Mouse (Mus musculus): ENCODE results near the gene Cdiptos. TPM values are rescaled to one million over a fixed set of nuclear protein-coding genes. Genes with fewer than 3 reads are reported as not detected.
A peak's percentile ranks its signal among the peaks of the same experiment; 100 is the strongest.

Cdiptos gene
- total and polyA plus RNA-seq, 3 experiments = 0.47 to 0.97 TPM; not detected in 1

DNA sequence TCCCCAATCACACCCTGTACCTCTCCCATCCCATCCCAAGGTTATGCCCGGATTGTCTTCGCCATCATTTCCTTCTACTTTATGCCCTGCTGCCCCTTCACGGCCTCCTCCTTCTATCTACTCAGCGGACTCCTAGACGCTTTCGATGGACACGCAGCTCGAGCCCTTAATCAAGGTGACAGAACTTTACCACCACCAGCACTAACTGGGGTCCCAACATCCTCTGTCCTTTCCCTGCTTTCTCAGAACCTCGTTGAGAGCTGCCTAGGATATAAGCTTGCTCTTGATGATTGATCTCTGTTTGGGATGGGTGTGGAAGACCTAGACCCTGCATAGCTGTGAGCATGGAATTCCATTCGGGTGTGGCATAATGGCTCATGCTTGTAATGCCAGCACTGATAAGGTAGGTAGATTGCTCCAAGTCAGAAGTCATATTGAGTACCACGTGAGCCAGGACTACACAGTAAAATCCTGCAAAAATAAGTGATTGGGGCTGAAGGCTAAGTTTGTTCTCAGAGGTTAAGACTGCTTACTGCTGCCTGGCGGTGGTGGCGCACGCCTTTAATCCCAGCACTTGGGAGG lies 1.1 kb upstream of the Cdiptos start:
- no peaks in the 10 kb centered on the region for H3K27me3 ChIP-seq (replicated peaks)
- peaks cover 28 to 58% of the 10 kb centered on the region in 2 experiments for H3K36me3 ChIP-seq (replicated peaks in 1 of 2; ENCODE audit: control insufficient read depth in 1 of 2, insufficient read depth in 1 of 2, low read length in 1 of 2)
- no peak for DNase-seq (ENCODE audit: extremely low read depth)
- peak overlapping the region; percentile 76 to 98 (median 97) for H3K4me3 ChIP-seq (replicated peaks in 1 of 3; ENCODE audit: low read depth in 2 of 3, low read length in 2 of 3, poor library complexity in 1 of 3)
- dilution Hi-C loops (cut with MboI; ENCODE audit: extremely low pct_ligation_motif_present, extremely low pct_unique_long_range_greater_than_20kb, low sequenced_read_pairs) = no loop called here
- peaks cover 10 to 38% of the 10 kb centered on the region in 2 experiments for H3K4me1 ChIP-seq (ENCODE audit: control insufficient read depth in 1 of 2, insufficient read depth in 2 of 2)
- in situ Hi-C loops (cut with MboI; ENCODE audit: low pct_ligation_motif_present, low pct_unique_long_range_greater_than_20kb, low sequenced_read_pairs) = loop anchor here (25.0 kb wide), 1 partner anchor 810 kb away; the partner anchor contains the start of genes Gm49388 and Setd1a
- H3K4me2 ChIP-seq (ENCODE audit: insufficient read depth, low read depth, poor library complexity, severe bottlenecking) = peak overlapping the region; percentile 76
- no peaks in the 10 kb centered on the region for H3K9me3 ChIP-seq (replicated peaks; ENCODE audit: low read length)
- TF ChIP-seq MXI1 (IDR thresholded peaks at IDR 0.05; ENCODE audit: low read depth, low read length) (no peak), ELF1 (IDR thresholded peaks at IDR 0.05; ENCODE audit: low read depth, low read length) (no peak), MEF2A (IDR thresholded peaks at IDR 0.05; ENCODE audit: borderline replicate concordance, low read depth, low read length) (no peak), ZKSCAN1 (IDR thresholded peaks at IDR 0.05; ENCODE audit: borderline replicate concordance, low read depth, low read length) (no peak), TBP (conservative IDR thresholded peaks at IDR 0.05; ENCODE audit: low read depth, low read length) (no peak)
- no peak overlapping the region for H3K27ac ChIP-seq (ENCODE audit: insufficient read depth, low read depth)
- peak overlapping the region; percentile 89 for H3K9ac ChIP-seq (ENCODE audit: insufficient read depth, low read depth)
- H3K79me2 ChIP-seq (replicated peaks; ENCODE audit: control insufficient read depth, extremely low read depth, insufficient read depth, poor library complexity, severe bottlenecking) = peaks cover 17% of the 10 kb centered on the region

- peak within 1 kb of the TSS; percentile 76 to 98 (median 97) for H3K4me3 ChIP-seq (replicated peaks in 1 of 3; ENCODE audit: low read depth in 2 of 3, low read length in 2 of 3, poor library complexity in 1 of 3)
- H3K4me1 ChIP-seq (ENCODE audit: control insufficient read depth in 1 of 2, insufficient read depth in 2 of 2) = peaks cover 10 to 38% of the 10 kb centered on the region in 2 experiments
- TF ChIP-seq EP300 (IDR thresholded peaks at IDR 0.05; ENCODE audit: low read length) (no peak), PAX5 (IDR thresholded peaks at IDR 0.05; ENCODE audit: low read length) (no peak), MAZ (IDR thresholded peaks at IDR 0.05; ENCODE audit: low read depth, low read length) (no peak), IRF4 (IDR thresholded peaks at IDR 0.05; ENCODE audit: low read depth, low read length) (no peak), ELF1 (IDR thresholded peaks at IDR 0.05; ENCODE audit: low read depth, low read length) (no peak), POLR2AphosphoS2 (IDR thresholded peaks at IDR 0.05; ENCODE audit: low read depth, low read length) (no peak), CTCF (conservative IDR thresholded peaks at IDR 0.05 in 1 of 2, IDR thresholded peaks at IDR 0.05 in 1 of 2; ENCODE audit: low read depth in 2 of 2, low read length in 2 of 2) (no peak), JUN (IDR thresholded peaks at IDR 0.05; ENCODE audit: insufficient read depth, low read depth, low read length) (no peak), E2F4 (IDR thresholded peaks at IDR 0.05; ENCODE audit: insufficient replicate concordance, low read depth, low read length) (no peak), TBP (conservative IDR thresholded peaks at IDR 0.05; ENCODE audit: low read depth, low read length) (no peak), NRF1 (IDR thresholded peaks at IDR 0.05; ENCODE audit: low read depth, low read length) (no peak), UBTF (IDR thresholded peaks at IDR 0.05; ENCODE audit: low read depth, low read length) (no peak), USF2 (conservative IDR thresholded peaks at IDR 0.05; ENCODE audit: low read depth, low read length) (no peak), KAT2A (IDR thresholded peaks at IDR 0.05; ENCODE audit: insufficient replicate concordance, low read length) (no peak)
- H3K9me3 ChIP-seq (replicated peaks; ENCODE audit: low read length) = no peaks in the 10 kb centered on the region
- DNase-seq (ENCODE audit: extremely low read depth) = no peak
- peaks cover 17% of the 10 kb centered on the region for H3K79me2 ChIP-seq (replicated peaks; ENCODE audit: control insufficient read depth, extremely low read depth, insufficient read depth, poor library complexity, severe bottlenecking)
- in situ Hi-C loops (cut with MboI; ENCODE audit: low pct_ligation_motif_present, low pct_unique_long_range_greater_than_20kb, low sequenced_read_pairs) (loop anchor here (25.0 kb wide), 1 partner anchor 812 kb away; the partner anchor contains the start of genes Gm49388 and Setd1a), dilution Hi-C loops (cut with MboI; ENCODE audit: extremely low pct_ligation_motif_present, extremely low pct_unique_long_range_greater_than_20kb, low sequenced_read_pairs) (no loop called here)
- no peaks in the 10 kb centered on the region for H3K27me3 ChIP-seq (replicated peaks)
- peak within 1 kb of the TSS; percentile 76 for H3K4me2 ChIP-seq (ENCODE audit: insufficient read depth, low read depth, poor library complexity, severe bottlenecking)
- peak within 1 kb of the TSS; percentile 89 for H3K9ac ChIP-seq (ENCODE audit: insufficient read depth, low read depth)
- H3K36me3 ChIP-seq (replicated peaks in 1 of 2; ENCODE audit: control insufficient read depth in 1 of 2, insufficient read depth in 1 of 2, low read length in 1 of 2) = peaks cover 33 to 60% of the 10 kb centered on the region in 2 experiments
- peak within 1 kb of the TSS; percentile 54; the same call in 1 of the 2 replicates for H3K27ac ChIP-seq (ENCODE audit: insufficient read depth, low read depth)
Observed at GRCm38 (mm10) chr7:126975893-126975949, 177 bp downstream of the Cdiptos start, which contains the start of gene Cdipt. Gene Cdipt (plus strand): TSS chr7:126975914.
